Mouse (Mus musculus): ENCODE measurements at regions not wholly inside any gene's neighbourhood (a gene's known extent, or its start where the extent isn't known, plus 50 kb on each side); places are given as distances from the start of the nearest gene placed in this dataset.

DNA sequence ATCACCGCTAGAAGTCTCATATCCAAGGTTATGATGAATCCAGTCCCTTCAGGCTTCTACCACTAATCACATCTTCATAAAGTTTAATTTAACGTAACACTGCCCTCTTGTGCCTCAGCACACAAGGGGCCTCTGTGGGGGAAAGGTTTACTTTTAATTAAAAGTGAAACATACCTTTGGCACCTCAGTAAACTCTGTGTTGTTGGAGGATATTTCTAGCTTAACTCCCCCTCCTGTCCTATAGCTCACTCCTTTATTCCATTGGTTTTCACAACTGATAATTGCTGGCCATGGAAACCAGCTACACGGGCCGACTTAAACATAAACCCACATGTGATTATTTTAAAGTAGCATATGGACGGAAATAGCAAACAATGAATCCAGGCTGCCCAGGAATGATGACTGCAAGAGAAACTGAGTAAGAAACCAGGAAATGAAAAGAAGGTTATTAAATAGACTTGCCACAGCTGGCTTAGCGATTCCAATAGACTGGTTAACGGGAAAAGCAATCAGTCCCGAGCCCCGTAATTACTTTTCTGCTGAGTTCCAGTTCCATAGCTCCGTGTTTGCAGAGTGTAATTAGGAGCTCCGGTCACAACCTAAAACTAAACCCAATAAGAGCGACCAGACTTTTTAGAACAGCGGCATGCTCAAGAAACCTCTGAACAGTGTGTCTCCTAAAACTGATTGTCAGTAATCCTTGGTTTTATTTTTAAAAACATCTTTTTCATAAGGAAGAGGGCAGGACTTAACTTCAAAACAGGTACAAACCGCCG is 600.2 kb upstream of the Adamts9 start:
- peak; percentile 64 for TF ChIP-seq CTCF (IDR thresholded peaks at IDR 0.05; ENCODE audit: low read depth)
- H3K4me2 ChIP-seq: peak overlapping the region; percentile 36
- 42% methylated on average over 15 of the region's 15 CpGs for WGBS
- no peak overlapping the region for H3K4me3 ChIP-seq (ENCODE audit: low read depth, low read length)
- peak; percentile 75 for DNase-seq
- no peak overlapping the region for H3K27ac ChIP-seq (ENCODE audit: low read depth)
- H3K36me3 ChIP-seq (ENCODE audit: insufficient read depth): no peaks in the 10 kb centered on the region
- H3K4me1 ChIP-seq (ENCODE audit: insufficient read depth): no peaks in the 10 kb centered on the region
- no peak overlapping the region for H3K9ac ChIP-seq
- H3K9me3 ChIP-seq (ENCODE audit: low read depth, low read length): no peaks in the 10 kb centered on the region
- no peak for ATAC-seq (ENCODE audit: insufficient read depth)
- H3K27me3 ChIP-seq (ENCODE audit: insufficient read depth, low read length): no peaks in the 10 kb centered on the region

DNA sequence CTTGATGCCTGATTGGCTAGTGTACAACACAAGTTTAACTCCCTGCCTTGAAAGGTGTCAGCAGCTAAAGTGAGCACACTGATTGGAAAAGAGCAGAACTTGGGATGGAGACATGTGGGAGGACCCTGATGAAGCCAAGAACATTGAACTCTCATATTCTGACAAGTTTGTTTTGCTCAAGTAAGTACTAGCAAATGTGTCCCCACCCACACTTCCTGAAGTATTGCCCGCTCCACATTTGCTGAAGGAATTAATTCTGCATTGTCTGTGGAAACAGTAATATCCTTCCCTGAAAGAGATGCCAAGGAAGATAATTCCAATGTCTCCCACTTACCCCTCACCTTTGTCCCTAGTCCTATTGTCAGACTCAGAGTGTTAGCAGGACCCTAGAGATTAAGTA is 596.3 kb upstream of the Adamts9 start:
- Histone ChIP-seq H3K9ac (no peak overlapping the region), H3K4me2 (no peak overlapping the region), H3K27me3 (ENCODE audit: insufficient read depth, low read length) (no peaks in the 10 kb centered on the region), H3K36me3 (ENCODE audit: insufficient read depth) (no peaks in the 10 kb centered on the region), H3K4me3 (ENCODE audit: low read depth, low read length) (no peak overlapping the region), H3K27ac (ENCODE audit: low read depth) (no peak overlapping the region), H3K4me1 (ENCODE audit: insufficient read depth) (no peaks in the 10 kb centered on the region), H3K9me3 (ENCODE audit: low read depth, low read length) (no peaks in the 10 kb centered on the region)
- ATAC-seq (ENCODE audit: insufficient read depth): no peak
- DNase-seq: no peak
- TF ChIP-seq CTCF (IDR thresholded peaks at IDR 0.05; ENCODE audit: low read depth): no peak
- WGBS: 62% methylated on average over 1 of the region's 1 CpGs

DNA sequence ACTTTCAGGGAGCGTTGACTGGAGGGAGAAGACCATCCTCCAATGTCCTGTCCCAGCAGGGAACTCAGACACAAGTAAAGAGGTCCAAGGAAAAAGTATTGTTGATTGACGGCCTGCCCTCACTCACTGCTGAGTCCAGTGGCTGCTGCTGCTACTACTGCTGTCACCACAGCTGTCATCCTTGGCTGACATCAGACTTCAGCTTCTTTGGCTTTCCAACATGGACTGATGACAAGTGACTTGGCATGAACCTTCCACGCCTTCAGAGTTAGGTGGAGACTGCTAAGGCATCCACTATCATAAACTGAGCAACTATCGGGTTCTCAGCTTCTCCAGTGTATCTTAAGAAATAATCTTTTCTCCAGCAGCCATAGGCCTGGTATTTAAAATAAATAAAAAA is 595.9 kb upstream of the Adamts9 start:
- 78% methylated on average over 4 of the region's 4 CpGs for WGBS
- no peak for ATAC-seq (ENCODE audit: insufficient read depth)

DNA sequence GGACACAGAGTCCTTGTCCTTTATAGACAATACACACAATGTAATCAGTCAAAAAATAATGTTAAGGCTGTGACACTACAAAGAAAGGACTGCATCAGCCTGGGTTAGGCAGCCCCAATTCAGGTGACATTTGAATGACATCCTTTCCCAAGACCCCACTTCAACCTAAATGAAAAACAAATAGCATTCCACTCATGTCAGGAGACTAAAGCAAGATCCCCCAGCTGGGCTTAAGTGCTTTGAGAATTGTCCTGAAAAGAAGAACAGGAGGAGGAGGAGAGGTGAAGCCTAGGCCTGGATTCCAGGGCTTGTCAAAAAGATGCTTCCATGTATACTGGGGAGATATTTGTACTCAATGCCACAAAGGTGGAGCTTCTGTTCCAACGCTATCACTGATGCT is 594.7 kb upstream of the Adamts9 start:
- WGBS: 61% methylated on average over 1 of the region's 1 CpGs
- no peak for TF ChIP-seq CTCF (IDR thresholded peaks at IDR 0.05; ENCODE audit: low read depth)
- H3K9ac ChIP-seq: no peak overlapping the region
- DNase-seq: no peak
- H3K27me3 ChIP-seq (ENCODE audit: insufficient read depth, low read length): no peaks in the 10 kb centered on the region
- no peak for ATAC-seq (ENCODE audit: insufficient read depth)
- no peaks in the 10 kb centered on the region for H3K9me3 ChIP-seq (ENCODE audit: low read depth, low read length)
- H3K36me3 ChIP-seq (ENCODE audit: insufficient read depth): no peaks in the 10 kb centered on the region
- H3K4me1 ChIP-seq (ENCODE audit: insufficient read depth): no peaks in the 10 kb centered on the region
- no peak overlapping the region for H3K27ac ChIP-seq (ENCODE audit: low read depth)
- no peak overlapping the region for H3K4me3 ChIP-seq (ENCODE audit: low read depth, low read length)
- no peak overlapping the region for H3K4me2 ChIP-seq

More for the DNA sequence above, 595.9 kb upstream of the Adamts9 start:
- no peak for TF ChIP-seq CTCF (IDR thresholded peaks at IDR 0.05; ENCODE audit: low read depth)
- H3K4me1 ChIP-seq (ENCODE audit: insufficient read depth): no peaks in the 10 kb centered on the region
- H3K9me3 ChIP-seq (ENCODE audit: low read depth, low read length): no peaks in the 10 kb centered on the region
- no peak overlapping the region for H3K4me3 ChIP-seq (ENCODE audit: low read depth, low read length)
- H3K36me3 ChIP-seq (ENCODE audit: insufficient read depth): no peaks in the 10 kb centered on the region
- no peak for DNase-seq
- H3K27me3 ChIP-seq (ENCODE audit: insufficient read depth, low read length): no peaks in the 10 kb centered on the region
- no peak overlapping the region for H3K27ac ChIP-seq (ENCODE audit: low read depth)
- H3K4me2 ChIP-seq: no peak overlapping the region
- H3K9ac ChIP-seq: no peak overlapping the region

DNA sequence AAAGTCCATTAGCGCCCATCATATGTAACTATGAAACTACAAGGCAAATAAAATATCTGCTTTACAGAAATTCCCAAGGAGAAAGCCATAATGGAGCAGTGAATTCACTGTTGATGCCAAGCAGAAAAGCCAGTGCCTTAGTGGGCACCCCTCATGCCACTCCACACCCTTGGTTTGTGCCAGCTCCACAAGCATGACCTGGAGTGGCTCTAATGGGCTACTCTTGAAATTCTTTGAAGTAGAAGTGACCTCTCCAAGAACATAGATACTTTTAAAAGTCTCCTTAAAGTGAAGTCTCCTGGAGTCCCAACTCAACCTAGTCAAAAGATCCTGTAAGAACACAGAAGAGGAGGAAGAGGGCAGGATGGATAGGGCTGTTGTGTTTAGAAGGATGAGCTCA is 593.8 kb upstream of the Adamts9 start:
- H3K9me3 ChIP-seq (ENCODE audit: low read depth, low read length): no peaks in the 10 kb centered on the region
- no peak overlapping the region for H3K9ac ChIP-seq
- no peak overlapping the region for H3K4me3 ChIP-seq (ENCODE audit: low read depth, low read length)
- H3K27ac ChIP-seq (ENCODE audit: low read depth): no peak overlapping the region
- H3K4me1 ChIP-seq (ENCODE audit: insufficient read depth): no peaks in the 10 kb centered on the region
- DNase-seq (no peak), ATAC-seq (ENCODE audit: insufficient read depth) (no peak)
- H3K36me3 ChIP-seq (ENCODE audit: insufficient read depth): no peaks in the 10 kb centered on the region
- TF ChIP-seq CTCF (IDR thresholded peaks at IDR 0.05; ENCODE audit: low read depth): no peak
- WGBS: 89% methylated on average over 1 of the region's 1 CpGs
- no peak overlapping the region for H3K4me2 ChIP-seq
- H3K27me3 ChIP-seq (ENCODE audit: insufficient read depth, low read length): no peaks in the 10 kb centered on the region

DNA sequence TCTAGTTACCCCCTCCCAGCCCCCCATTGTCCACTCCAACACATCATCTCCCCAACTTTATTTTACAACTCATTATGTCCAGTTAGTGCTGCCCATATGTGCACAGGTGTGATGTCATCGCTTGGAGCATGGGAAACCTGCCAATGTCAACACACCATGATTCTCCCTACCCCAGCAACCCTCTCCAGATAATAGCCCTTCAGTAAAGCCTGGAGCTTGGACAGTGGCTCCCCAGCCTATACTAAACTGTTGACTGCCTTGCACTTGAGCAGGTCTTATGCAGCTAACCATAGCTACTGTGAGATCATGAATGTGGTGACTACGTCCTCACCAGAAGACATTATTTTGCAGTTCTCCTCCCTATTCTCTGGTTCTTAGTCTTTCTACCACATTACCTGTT is 570.5 kb upstream of the Adamts9 start:
- no peak overlapping the region for H3K4me2 ChIP-seq
- DNase-seq (peak; percentile 37), ATAC-seq (ENCODE audit: insufficient read depth) (no peak)
- no peak overlapping the region for H3K27ac ChIP-seq (ENCODE audit: low read depth)
- H3K4me1 ChIP-seq (ENCODE audit: insufficient read depth): peaks cover 4% of the 10 kb centered on the region; the same call in 1 of the 2 replicates
- H3K9me3 ChIP-seq (ENCODE audit: low read depth, low read length): no peaks in the 10 kb centered on the region
- H3K36me3 ChIP-seq (ENCODE audit: insufficient read depth): no peaks in the 10 kb centered on the region
- no peak overlapping the region for H3K9ac ChIP-seq
- no peaks in the 10 kb centered on the region for H3K27me3 ChIP-seq (ENCODE audit: insufficient read depth, low read length)
- WGBS: 74% methylated on average over 2 of the region's 2 CpGs
- TF ChIP-seq CTCF (IDR thresholded peaks at IDR 0.05; ENCODE audit: low read depth): no peak
- no peak overlapping the region for H3K4me3 ChIP-seq (ENCODE audit: low read depth, low read length)

DNA sequence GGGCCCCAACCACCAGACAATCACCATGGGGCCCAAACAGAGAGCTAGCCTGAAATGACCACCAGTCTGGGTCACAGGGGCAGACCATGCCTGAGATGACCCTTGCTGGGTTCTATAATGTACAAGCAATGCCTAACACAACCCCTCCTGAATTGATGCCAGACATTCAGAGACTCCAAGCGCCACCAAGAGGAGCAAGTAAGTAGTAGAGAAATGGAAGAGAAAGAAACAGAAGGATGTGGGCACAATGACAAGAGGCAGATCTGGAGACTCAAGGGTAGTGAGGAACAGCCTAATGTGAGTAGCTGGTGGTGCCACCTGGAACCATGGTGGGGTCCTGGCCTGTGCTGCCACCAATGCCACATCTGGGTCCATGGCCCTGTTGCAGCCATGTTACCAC is 566.6 kb upstream of the Adamts9 start:
- DNase-seq (peak; percentile 49), ATAC-seq (ENCODE audit: insufficient read depth) (no peak)
- Histone ChIP-seq H3K9me3 (ENCODE audit: low read depth, low read length) (no peaks in the 10 kb centered on the region), H3K4me1 (ENCODE audit: insufficient read depth) (peaks cover 4% of the 10 kb centered on the region; the same call in 1 of the 2 replicates), H3K9ac (no peak overlapping the region), H3K36me3 (ENCODE audit: insufficient read depth) (no peaks in the 10 kb centered on the region), H3K27ac (ENCODE audit: low read depth) (no peak overlapping the region), H3K4me3 (ENCODE audit: low read depth, low read length) (no peak overlapping the region), H3K27me3 (ENCODE audit: insufficient read depth, low read length) (no peaks in the 10 kb centered on the region), H3K4me2 (no peak overlapping the region)
- WGBS: 59% methylated on average over 1 of the region's 1 CpGs
- peak; percentile 39; the same call in 1 of the 2 replicates for TF ChIP-seq CTCF (IDR thresholded peaks at IDR 0.05; ENCODE audit: low read depth)

All from lung, embryonic 14.5 days (tissue).